Mouse (Mus musculus) lung, embryonic 14.5 days (tissue): Measurements from ENCODE around the gene Ralgapa1. TPM values are rescaled to one million over a fixed set of nuclear protein-coding genes. Genes with fewer than 3 reads are reported as not detected.
"Not testable (repeated sequence)": the region's sequence is repeated elsewhere in the genome, so short reads cannot be mapped to it uniquely, and the experiment has no call there.

ENCODE experiments used
- ATAC-seq: fragments of 200-750 bp; cut with Nextera tagmentation; 2 replicates; pipeline ENCODE4 v1.8.0; 2017; ENCODE audit warnings: mild to moderate bottlenecking, moderate TSS enrichment, moderate library complexity; ENCODE audit not compliant: insufficient read depth
- DNase-seq: peaks from one replicate; pipeline ENCODE4 v3.0.0-alpha.2; 2015
- H3K27ac ChIP-seq: fragments of 300-500 bp; sonication (generic); 2 replicates; pipeline ENCODE4 v1.5.1; 2014; ENCODE audit warnings: low read depth, mild to moderate bottlenecking, moderate library complexity
- H3K27me3 ChIP-seq: fragments of 300-500 bp; sonication (generic); 2 replicates; pipeline ENCODE4 v1.6.1; 2014; ENCODE audit warnings: low read length, control low read depth; ENCODE audit not compliant: insufficient read depth
- H3K36me3 ChIP-seq: fragments of 300-500 bp; sonication (generic); 2 replicates; pipeline ENCODE4 v1.6.1; 2014; ENCODE audit warnings: control low read depth; ENCODE audit not compliant: insufficient read depth
- H3K4me1 ChIP-seq: fragments of 300-500 bp; sonication (generic); 2 replicates; pipeline ENCODE4 v1.6.1; 2014; ENCODE audit warnings: antibody characterized with exemption, control low read depth; ENCODE audit not compliant: insufficient read depth
- H3K4me2 ChIP-seq: fragments of 300-500 bp; sonication (generic); 2 replicates; pipeline ENCODE4 v1.6.1; 2014; ENCODE audit warnings: mild to moderate bottlenecking
- H3K4me3 ChIP-seq: fragments of 300-500 bp; sonication (generic); 2 replicates; pipeline ENCODE4 v1.5.1; 2014; ENCODE audit warnings: low read depth, low read length
- H3K9ac ChIP-seq: fragments of 300-500 bp; sonication (generic); 2 replicates; pipeline ENCODE4 v1.6.1; 2014
- H3K9me3 ChIP-seq: fragments of 300-500 bp; sonication (generic); 2 replicates; pipeline ENCODE4 v1.6.1; 2016; ENCODE audit warnings: low read depth, low read length, control low read depth
- CTCF ChIP-seq: IDR thresholded peaks from 2 replicates; pipeline ENCODE4 v1.5.1; 2016; ENCODE audit warnings: antibody characterized with exemption, low read depth
- WGBS: fragments of 180-500 bp; shearing (Covaris S2); extraction: QIAGEN DNeasy Blood & Tissue Kit; methylation state at CpG from one replicate; pipeline ENCODE4 v1.1.7; 2014; 5-methylcytosine and 5-hydroxymethylcytosine counted together
- polyA plus RNA-seq: library from polyadenylated mRNA; unstranded; fragments of >200 nt; fragmentation: Nextera tagmentation; extraction: Ambion mirVana; gene quantifications from 2 replicates; pipeline ENCODE4 v1.2.1, GENCODE M21; 2014

The Ralgapa1 gene
- polyA plus RNA-seq, 1 experiment from 2014 or later: 20.4 TPM

DNA sequence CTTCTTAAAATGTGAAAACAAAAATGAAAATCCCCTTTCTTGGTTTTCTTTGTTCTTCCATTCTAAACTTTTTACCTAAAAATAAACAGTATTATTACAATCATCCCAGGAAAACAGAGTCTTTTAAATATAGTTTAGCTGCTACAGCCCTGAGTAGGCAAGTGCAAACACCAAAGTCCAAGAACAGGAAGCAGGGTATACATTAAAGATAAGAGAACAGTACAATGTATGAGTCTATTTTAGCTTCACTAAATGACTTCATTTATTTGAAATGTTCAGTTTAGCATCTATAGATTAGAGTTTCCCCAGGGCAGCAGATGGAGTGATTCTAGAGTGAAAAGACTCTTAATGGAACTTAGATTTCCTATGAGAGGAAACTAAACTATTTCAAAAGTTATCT, 43.6 kb downstream of the Ralgapa1 start:
- H3K36me3 ChIP-seq: peaks cover 33% of the 10 kb centered on the region
- TF ChIP-seq CTCF: no peak
- H3K4me1 ChIP-seq: no peaks in the 10 kb centered on the region
- no peak overlapping the region for H3K4me2 ChIP-seq
- no peak overlapping the region for H3K9ac ChIP-seq
- DNase-seq: no peak
- H3K27ac ChIP-seq: no peak overlapping the region
- H3K27me3 ChIP-seq: no peaks in the 10 kb centered on the region
- H3K9me3 ChIP-seq: no peaks in the 10 kb centered on the region
- H3K4me3 ChIP-seq: no peak overlapping the region
- no peak for ATAC-seq

DNA sequence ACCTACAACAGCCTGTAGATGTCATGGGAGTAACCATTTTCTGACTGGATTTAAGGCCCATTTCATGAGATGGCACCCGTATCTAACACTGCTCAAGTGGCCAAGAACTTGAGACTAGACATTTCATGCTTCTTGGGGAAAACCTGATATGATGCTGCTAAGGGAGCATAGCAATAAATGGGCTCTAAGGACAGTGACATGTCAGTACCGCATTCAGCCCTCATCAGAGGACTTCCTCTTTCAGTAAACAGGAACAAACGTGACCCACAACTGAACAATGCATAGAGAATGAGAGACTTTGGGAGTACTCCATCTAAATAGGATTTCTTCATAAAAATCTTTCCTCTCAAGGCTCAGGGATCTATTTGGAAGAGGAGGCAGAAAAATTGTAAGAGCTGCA, 46.7 kb downstream of the Ralgapa1 start:
- Histone ChIP-seq H3K27me3 (no peaks in the 10 kb centered on the region), H3K4me2 (no peak overlapping the region), H3K4me3 (no peak overlapping the region), H3K36me3 (peaks cover 27% of the 10 kb centered on the region; the same call in 1 of the 2 replicates), H3K27ac (no peak overlapping the region), H3K4me1 (no peaks in the 10 kb centered on the region), H3K9ac (no peak overlapping the region), H3K9me3 (no peaks in the 10 kb centered on the region)
- TF ChIP-seq CTCF: no peak
- ATAC-seq: no peak
- 82% methylated on average over 3 of the region's 3 CpGs for WGBS
- DNase-seq: no peak

DNA sequence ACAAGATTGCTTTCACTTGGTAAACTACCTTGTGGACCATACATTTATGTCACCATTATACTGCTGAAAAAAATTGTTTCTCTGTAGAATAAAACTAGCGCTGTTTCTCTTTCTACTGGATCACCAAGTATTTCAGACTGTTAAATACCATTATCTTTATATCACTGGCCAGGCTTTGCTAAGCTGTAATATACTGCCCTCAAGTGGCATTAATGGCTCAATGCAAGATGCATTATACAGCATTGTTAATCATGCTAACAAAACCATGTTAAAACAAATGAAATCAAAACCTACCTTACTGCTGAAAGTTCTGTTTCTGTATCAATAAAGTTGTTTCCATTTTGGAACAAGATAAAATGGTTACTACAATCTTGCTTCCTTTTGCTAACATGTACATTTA, 100.6 kb downstream of the Ralgapa1 start:
- H3K9ac ChIP-seq: no peak overlapping the region
- 67% methylated on average over 1 of the region's 1 CpGs for WGBS
- TF ChIP-seq CTCF: peak; percentile 61

DNA sequence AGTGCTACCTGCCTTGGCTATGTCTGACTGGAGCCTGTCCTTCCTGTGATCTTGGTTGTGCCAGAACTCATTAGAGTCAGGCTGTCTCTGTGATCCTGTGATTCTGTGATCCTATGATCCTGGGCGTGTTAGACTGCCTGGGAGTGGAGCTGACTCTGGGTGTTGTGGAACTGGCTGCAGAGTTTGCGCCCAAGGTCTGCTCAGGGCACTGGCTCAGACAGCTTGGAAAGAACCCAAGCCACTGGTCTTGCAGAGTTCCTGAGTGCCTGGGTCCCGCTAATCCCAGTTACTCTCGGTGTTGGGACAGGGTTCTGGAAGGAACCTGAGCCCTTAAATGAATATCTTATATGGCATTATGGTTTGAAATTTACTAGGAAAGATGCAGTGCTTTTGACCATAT, 115.1 kb downstream of the Ralgapa1 start:
- H3K27ac ChIP-seq: no peak overlapping the region
- H3K4me2 ChIP-seq: no peak overlapping the region
- no peaks in the 10 kb centered on the region for H3K4me1 ChIP-seq
- H3K9me3 ChIP-seq: no peaks in the 10 kb centered on the region
- no peak overlapping the region for H3K4me3 ChIP-seq
- H3K36me3 ChIP-seq: peaks cover 27% of the 10 kb centered on the region; the same call in 1 of the 2 replicates
- no peaks in the 10 kb centered on the region for H3K27me3 ChIP-seq
- DNase-seq (no peak), ATAC-seq (no peak)
- H3K9ac ChIP-seq: no peak overlapping the region
- 94% methylated on average over 4 of the region's 4 CpGs for WGBS
- TF ChIP-seq CTCF: no peak

More for the DNA sequence above, 100.6 kb downstream of the Ralgapa1 start:
- DNase-seq (peak; percentile 78), ATAC-seq (no peak)
- no peaks in the 10 kb centered on the region for H3K27me3 ChIP-seq
- no peak overlapping the region for H3K27ac ChIP-seq
- no peaks in the 10 kb centered on the region for H3K9me3 ChIP-seq
- no peaks in the 10 kb centered on the region for H3K4me1 ChIP-seq
- H3K36me3 ChIP-seq: peaks cover 39% of the 10 kb centered on the region
- no peak overlapping the region for H3K4me3 ChIP-seq
- H3K4me2 ChIP-seq: no peak overlapping the region

DNA sequence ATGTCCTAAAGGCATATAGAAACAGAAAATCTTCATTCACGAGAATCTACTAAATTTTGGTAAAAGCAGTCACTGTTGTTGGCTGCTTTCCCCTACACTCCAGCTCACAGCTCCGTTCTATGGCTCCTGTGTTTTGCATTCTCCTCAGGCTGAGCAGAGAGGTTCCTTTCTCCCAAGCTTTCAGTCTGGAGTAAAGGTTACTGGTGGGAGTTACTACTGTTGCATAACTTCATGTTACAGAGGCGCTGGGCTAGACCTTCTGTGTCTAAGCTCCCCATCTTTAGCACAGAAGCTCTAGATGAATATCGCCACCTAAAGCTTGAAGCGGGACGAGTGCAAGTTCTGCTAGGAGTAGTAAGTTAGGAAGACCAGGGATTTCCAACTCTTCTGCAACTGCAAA, 154.3 kb downstream of the Ralgapa1 start:
- TF ChIP-seq CTCF: no peak
- H3K4me2 ChIP-seq: no peak overlapping the region
- ATAC-seq: no peak

DNA sequence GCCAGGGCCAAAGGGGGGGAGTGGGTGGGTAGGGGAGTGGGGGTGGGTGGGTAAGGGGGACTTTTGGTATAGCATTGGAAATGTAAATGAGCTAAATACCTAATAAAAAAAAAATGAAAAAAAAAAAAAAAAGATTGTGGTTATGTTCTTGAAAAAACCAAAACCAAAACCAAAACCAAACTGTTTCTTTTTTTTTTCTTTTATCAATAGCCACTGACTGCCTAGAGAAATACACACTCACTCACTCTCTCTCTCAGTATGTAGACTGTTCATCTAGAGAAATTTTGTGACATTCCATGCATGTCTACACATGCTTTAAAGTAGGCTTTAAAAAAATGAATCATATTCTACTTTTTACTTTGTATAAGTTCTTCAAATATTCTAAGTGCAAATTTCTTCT, 157.8 kb downstream of the Ralgapa1 start:
- not testable (repeated sequence) for H3K9me3 ChIP-seq, ATAC-seq, H3K27ac ChIP-seq, H3K4me1 ChIP-seq, H3K4me3 ChIP-seq, H3K4me2 ChIP-seq, H3K36me3 ChIP-seq, DNase-seq, H3K27me3 ChIP-seq, H3K9ac ChIP-seq

More for the DNA sequence above, 154.3 kb downstream of the Ralgapa1 start:
- DNase-seq: no peak
- Histone ChIP-seq H3K36me3 (0 out of 2 replicates have a peak, but pooled peaks cover 3% of the 10 kb centered on the region), H3K27ac (no peak overlapping the region), H3K4me3 (no peak overlapping the region), H3K9me3 (no peaks in the 10 kb centered on the region), H3K9ac (no peak overlapping the region), H3K27me3 (no peaks in the 10 kb centered on the region), H3K4me1 (no peaks in the 10 kb centered on the region)
- 85% methylated on average over 6 of the region's 6 CpGs for WGBS

DNA sequence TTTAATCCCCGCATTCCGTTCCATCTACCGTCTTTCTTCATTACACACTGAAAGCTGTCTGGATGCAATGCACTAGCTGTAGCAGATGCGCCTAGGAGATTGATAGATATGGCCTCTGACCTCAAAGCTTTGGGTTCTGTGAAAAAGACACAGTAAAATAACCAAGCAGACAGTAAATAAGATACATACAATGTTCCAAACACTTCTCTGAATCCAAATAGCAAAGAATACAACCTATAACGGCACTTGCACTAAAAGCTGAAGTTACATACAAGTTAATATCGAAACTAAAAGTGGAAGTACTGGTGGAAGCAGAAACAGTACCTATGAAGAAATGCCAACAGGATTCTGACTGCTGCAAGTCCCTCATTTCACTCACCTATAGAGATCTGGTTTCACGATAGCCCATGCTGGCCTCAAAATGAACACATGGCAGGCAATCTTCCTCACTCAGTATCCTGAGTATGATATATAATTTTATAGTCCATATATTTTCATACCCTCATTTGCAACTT, 172.9 kb downstream of the Ralgapa1 start:
- H3K36me3 ChIP-seq: 0 out of 2 replicates have a peak, but pooled peaks cover 2% of the 10 kb centered on the region
- no peak overlapping the region for H3K27ac ChIP-seq
- H3K27me3 ChIP-seq: no peaks in the 10 kb centered on the region
- H3K4me2 ChIP-seq: no peak overlapping the region
- no peaks in the 10 kb centered on the region for H3K4me1 ChIP-seq
- no peak overlapping the region for H3K9ac ChIP-seq
- ATAC-seq (no peak), DNase-seq (no peak)
- no peak for TF ChIP-seq CTCF
- no peak overlapping the region for H3K4me3 ChIP-seq
- H3K9me3 ChIP-seq: no peaks in the 10 kb centered on the region
- 84% methylated on average over 7 of the region's 7 CpGs for WGBS

GRCm38 (mm10) chr12:55626711-55627110, 194.3 kb downstream of the Ralgapa1 start:
- peak; percentile 31; the same call in 1 of the 2 replicates for TF ChIP-seq CTCF
- H3K4me3 ChIP-seq: no peak overlapping the region
- DNase-seq (no peak), ATAC-seq (no peak)
- no peaks in the 10 kb centered on the region for H3K36me3 ChIP-seq
- H3K4me1 ChIP-seq: no peaks in the 10 kb centered on the region
- H3K27ac ChIP-seq: no peak overlapping the region
- no peaks in the 10 kb centered on the region for H3K9me3 ChIP-seq
- H3K9ac ChIP-seq: no peak overlapping the region
- no peaks in the 10 kb centered on the region for H3K27me3 ChIP-seq
- no peak overlapping the region for H3K4me2 ChIP-seq
- 36% methylated on average over 4 of the region's 4 CpGs for WGBS
